Comparison of ENCODE assay signal across 8 mouse cellular contexts in the genomic region with DNA sequence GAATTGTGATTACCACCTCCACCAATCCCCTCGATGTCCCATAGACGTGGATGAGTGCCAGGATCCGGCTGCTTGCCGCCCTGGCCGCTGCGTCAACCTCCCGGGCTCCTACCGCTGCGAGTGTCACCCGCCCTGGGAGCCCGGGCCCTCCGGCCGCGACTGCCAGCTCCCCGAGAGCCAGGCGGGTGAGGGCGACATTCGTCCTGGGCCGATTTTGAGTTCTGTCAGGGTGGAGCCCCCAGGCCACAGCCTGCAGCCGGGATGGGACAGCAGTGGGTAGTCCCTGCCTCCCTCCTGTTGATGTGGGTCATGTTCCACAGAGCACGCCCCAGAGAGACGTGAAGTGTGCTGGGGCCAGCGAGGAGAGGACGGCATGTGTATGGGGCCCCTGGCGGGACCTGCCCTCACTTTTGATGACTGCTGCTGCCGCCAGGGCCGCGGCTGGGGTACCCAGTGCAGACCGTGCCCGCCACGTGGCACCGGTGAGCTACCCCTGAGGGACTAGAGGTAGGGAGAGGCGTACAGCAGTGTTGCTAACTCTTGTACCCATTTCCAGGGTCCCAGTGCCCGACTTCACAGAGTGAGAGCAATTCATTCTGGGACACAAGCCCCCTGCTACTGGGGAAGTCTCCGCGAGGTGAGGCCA. TPM values are rescaled to one million over a fixed set of nuclear protein-coding genes. Genes with fewer than 3 reads are reported as not detected.
DNase-seq lines count a peak whose midpoint lies in the region; ATAC-seq and TF ChIP-seq lines count a peak whose summit lies in the region.

No protein-coding gene starts in this region.

- WGBS in heart, embryonic 16.5 days = 24% methylated on average over 36 of the region's 36 CpGs
- 28% methylated on average over 36 of the region's 36 CpGs for WGBS in liver, embryonic 15.5 days (ENCODE audit: insufficient replicate concordance)

- peak overlapping the region; percentile 57 for H3K4me2 ChIP-seq in heart, embryonic 16.5 days (ENCODE audit: low read depth, low read length)
- H3K4me2 ChIP-seq in liver, embryonic 15.5 days = peak overlapping the region; percentile 45

- H3K9me3 ChIP-seq in ES-E14 (ENCODE audit: control insufficient read depth, insufficient read depth, low read depth, low read length) = no peaks in the 10 kb centered on the region
- H3K9me3 ChIP-seq in heart, embryonic 16.5 days (replicated peaks; ENCODE audit: control insufficient read depth, low read length) = no peaks in the 10 kb centered on the region
- H3K9me3 ChIP-seq in liver, embryonic 15.5 days (replicated peaks) = no peaks in the 10 kb centered on the region

- peak; percentile 91 for DNase-seq in heart, adult 11 months
- DNase-seq in heart, adult 9 months (ENCODE audit: low spot score in 2 of 2) = no peak
- no peak for DNase-seq in ES-E14 (ENCODE audit: low read depth, low spot score)
- no peak for DNase-seq in thymus, postnatal 36 days
- no peak for DNase-seq in thymus, adult 18-20 months
- DNase-seq in layer of hippocampus, postnatal 25 days (ENCODE audit: extremely low spot score in 1 of 2, low spot score in 1 of 2) = no peak

- H3K36me3 ChIP-seq in ES-E14 (ENCODE audit: control insufficient read depth, insufficient read depth, low read length, poor library complexity, severe bottlenecking) = peaks cover 26% of the 10 kb centered on the region
- peaks cover 37% of the 10 kb centered on the region for H3K36me3 ChIP-seq in heart, embryonic 16.5 days (ENCODE audit: control insufficient read depth, insufficient read depth)
- H3K36me3 ChIP-seq in liver, embryonic 15.5 days (replicated peaks) = peaks cover 44% of the 10 kb centered on the region

- peak overlapping the region; percentile 33 for H3K9ac ChIP-seq in ES-E14 (ENCODE audit: insufficient read depth, low read depth, low read length, poor library complexity, severe bottlenecking)
- peak overlapping the region; percentile 55 for H3K9ac ChIP-seq in heart, embryonic 16.5 days (ENCODE audit: low read length)
- no peak overlapping the region for H3K9ac ChIP-seq in liver, embryonic 15.5 days

- peaks cover 6% of the 10 kb centered on the region; the same call in 1 of the 2 replicates for H3K27me3 ChIP-seq in heart, embryonic 16.5 days (ENCODE audit: control insufficient read depth, insufficient read depth, low read length)
- peaks cover 65% of the 10 kb centered on the region for H3K27me3 ChIP-seq in liver, embryonic 15.5 days

- no peak overlapping the region for H3K27ac ChIP-seq in ES-E14 (ENCODE audit: insufficient read depth, low read depth, low read length, poor library complexity, severe bottlenecking)
- no peak overlapping the region for H3K27ac ChIP-seq in heart, embryonic 16.5 days (ENCODE audit: low read length)
- no peak overlapping the region for H3K27ac ChIP-seq in liver, embryonic 15.5 days (replicated peaks)

- peaks cover 0 to 11% of the 10 kb centered on the region in 2 experiments; a peak in 1 of 4 replicates for H3K4me1 ChIP-seq in ES-E14 (ENCODE audit: control insufficient read depth in 2 of 2, insufficient read depth in 2 of 2, low read length in 2 of 2, poor library complexity in 1 of 2)
- H3K4me1 ChIP-seq in heart, embryonic 16.5 days (ENCODE audit: control insufficient read depth, insufficient read depth, low read length) = peaks cover 8% of the 10 kb centered on the region
- H3K4me1 ChIP-seq in liver, embryonic 15.5 days (replicated peaks) = peaks cover 11% of the 10 kb centered on the region

- in situ Hi-C loops in ES-E14 (cut with MboI; ENCODE audit: low sequenced_read_pairs in 2 of 2, unreplicated experiment in 2 of 2) = no loop called here

- peak overlapping the region; percentile 54 for H3K4me3 ChIP-seq in ES-E14 (ENCODE audit: insufficient read depth in 1 of 2, low read depth in 1 of 2, low read length in 2 of 2, poor library complexity in 1 of 2, severe bottlenecking in 1 of 2)
- peak overlapping the region; percentile 28 for H3K4me3 ChIP-seq in heart, embryonic 16.5 days (ENCODE audit: low read length)
- peak overlapping the region; percentile 7; the same call in 1 of the 2 replicates for H3K4me3 ChIP-seq in liver, embryonic 15.5 days (replicated peaks)

- ATAC-seq in heart, embryonic 16.5 days (replicated peaks; ENCODE audit: extremely low read depth, insufficient read depth, low FRiP score) = peak; percentile 34; the same call in 1 of the 2 replicates
- ATAC-seq in liver, embryonic 15.5 days (ENCODE audit: insufficient read depth) = no peak

TF ChIP-seq in ES-E14, 5 proteins besides CTCF, POLR2A, EP300 and RAD21:
- TF ChIP-seq MAFK (IDR thresholded peaks at IDR 0.05; ENCODE audit: insufficient read depth, low read depth, low read length) (no peak), ZC3H11A (IDR thresholded peaks at IDR 0.05; ENCODE audit: borderline replicate concordance, low read depth, low read length) (no peak), HCFC1 (IDR thresholded peaks at IDR 0.05; ENCODE audit: borderline replicate concordance, insufficient read depth, low read length) (no peak), ZNF384 (IDR thresholded peaks at IDR 0.05; ENCODE audit: low read depth, low read length) (no peak), CHD2 (IDR thresholded peaks at IDR 0.05; ENCODE audit: low read depth, low read length) (no peak)

RNA-seq across cellular contexts. Expression of gene Scyl1, which starts 14.1 kb away (rescaled TPM):
- total RNA-seq in ES-E14 (2012; rRNA removed) = 55.6 and 80.8 TPM in 2 replicates
- polyA plus RNA-seq in heart, embryonic 16.5 days (2015; fragmentation: Nextera tagmentation; extraction: Ambion mirVana) = 62.1 and 66.6 TPM in 2 replicates
- polyA plus RNA-seq in liver, embryonic 15.5 days (2015; fragmentation: Nextera tagmentation; extraction: Ambion mirVana) = 21.1 and 24.4 TPM in 2 replicates
- 10 to 100 TPM; 68.6 to 71.8 TPM for total RNA-seq in layer of hippocampus, postnatal 25 days (2021)

RNA-seq across cellular contexts. Expression of gene Ltbp3, which starts 16.4 kb away (rescaled TPM):
- total RNA-seq in ES-E14 (2012; rRNA removed) = 7.0 and 7.8 TPM in 2 replicates
- 27.3 and 31.5 TPM in 2 replicates for polyA plus RNA-seq in heart, embryonic 16.5 days (2015; fragmentation: Nextera tagmentation; extraction: Ambion mirVana)
- polyA plus RNA-seq in liver, embryonic 15.5 days (2015; fragmentation: Nextera tagmentation; extraction: Ambion mirVana) = 1.2 and 3.4 TPM in 2 replicates
- 10 to 100 TPM; 23.8 to 26.8 TPM for total RNA-seq in layer of hippocampus, postnatal 25 days (2021)

RNA-seq across cellular contexts. Expression of gene Fam89b, which starts 27.7 kb away (rescaled TPM):
- 12.3 and 16.4 TPM in 2 replicates for total RNA-seq in ES-E14 (2012; rRNA removed)
- 68.6 and 72.3 TPM in 2 replicates for polyA plus RNA-seq in heart, embryonic 16.5 days (2015; fragmentation: Nextera tagmentation; extraction: Ambion mirVana)
- polyA plus RNA-seq in liver, embryonic 15.5 days (2015; fragmentation: Nextera tagmentation; extraction: Ambion mirVana) = 39.3 and 39.8 TPM in 2 replicates
- total RNA-seq in layer of hippocampus, postnatal 25 days (2021) = 10 to 100 TPM; 29.3 to 32.9 TPM

RNA-seq across cellular contexts. Expression of gene Ehbp1l1, which starts 31.0 kb away (rescaled TPM):
- total RNA-seq in ES-E14 (2012; rRNA removed) = 9.0 and 16.4 TPM in 2 replicates
- 92.3 and 97.5 TPM in 2 replicates for polyA plus RNA-seq in heart, embryonic 16.5 days (2015; fragmentation: Nextera tagmentation; extraction: Ambion mirVana)
- polyA plus RNA-seq in liver, embryonic 15.5 days (2015; fragmentation: Nextera tagmentation; extraction: Ambion mirVana) = 110 and 121 TPM in 2 replicates
- 10 to 100 TPM; 14.6 to 17.2 TPM for total RNA-seq in layer of hippocampus, postnatal 25 days (2021)

RNA-seq across cellular contexts. Expression of gene Kcnk7, which starts 52.9 kb away (rescaled TPM):
- 0.63 and 0.67 TPM in 2 replicates for total RNA-seq in ES-E14 (2012; rRNA removed)
- 0.18 and 0.24 TPM in 2 replicates for polyA plus RNA-seq in heart, embryonic 16.5 days (2015; fragmentation: Nextera tagmentation; extraction: Ambion mirVana)
- polyA plus RNA-seq in liver, embryonic 15.5 days (2015; fragmentation: Nextera tagmentation; extraction: Ambion mirVana) = 0.15 and 0.28 TPM in 2 replicates
- not detected for total RNA-seq in layer of hippocampus, postnatal 25 days (2021)
